Mouse (Mus musculus) Patski (cell line): ENCODE measurements at regions not wholly inside any gene's neighbourhood (a gene's known extent, or its start where the extent isn't known, plus 50 kb on each side); places are given as distances from the start of the nearest gene placed in this dataset.
"Not testable (repeated sequence)": the region's sequence is repeated elsewhere in the genome, so short reads cannot be mapped to it uniquely, and the experiment has no call there.

Experiments used
- ATAC-seq: fragments of 100-300 bp; one replicate; pipeline ENCODE4 v1.8.0; 2021
- CTCF ChIA-PET: fragments of 350-600 bp; sonication (Branson Sonifier 250); formaldehyde crosslinking; loops from one replicate; lab custom pipeline; 2022; ENCODE audit warnings: inconsistent platforms; lab: Charles Lee
- POLR2A ChIA-PET: fragments of 350-600 bp; sonication (Branson Sonifier 250); formaldehyde crosslinking; loops from one replicate; lab custom pipeline; 2022; ENCODE audit warnings: antibody characterized with exemption, inconsistent platforms; lab: Charles Lee
- DNase-seq: peaks from one replicate; pipeline ENCODE4 v3.0.0-alpha.2; 2011; ENCODE audit warnings: low read depth, low spot score
- H3K27me3 ChIP-seq: fragments of 371-371 bp; one replicate; pipeline ENCODE4 v1.5.1; 2021
- CTCF ChIP-seq: fragments of 100-300 bp; IDR thresholded peaks from one replicate; pipeline ENCODE4 v1.5.1; 2021
- in situ Hi-C: fragments of 300-500 bp; cut with MboI; formaldehyde crosslinking; loops from 3 replicates; pipeline ENCODE4 v1.11.1; 2018; ENCODE audit warnings: low pct_unique_long_range_greater_than_20kb, mixed read lengths

DNA sequence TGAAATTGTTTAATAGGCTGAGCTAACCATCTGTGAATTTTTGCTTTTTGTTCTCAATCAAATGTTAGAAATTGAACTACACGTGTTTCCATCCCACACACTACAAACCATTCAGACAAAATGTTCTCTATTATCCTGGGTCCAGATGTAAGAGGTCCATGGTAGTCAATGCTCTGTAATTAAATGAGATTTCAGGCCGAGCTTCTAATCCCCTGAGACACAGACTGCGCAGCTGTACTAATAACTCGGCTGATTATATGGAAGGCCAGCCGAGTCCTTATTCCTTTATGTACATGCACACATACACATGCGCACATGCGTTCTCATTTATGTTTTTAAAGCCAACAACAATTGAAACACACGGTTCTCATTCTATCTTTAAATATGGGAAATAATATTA, 118.3 kb upstream of the Slc25a13 start:
- DNase-seq (no peak), ATAC-seq (no peak)
- in situ Hi-C loops = no loop called here
- ChIA-PET CTCF (interaction anchor here (1.0 kb wide), 1 partner anchor 51 kb away, joined by 3 read pairs; no protein-coding TSS in a partner anchor), POLR2A (no interaction called here)
- H3K27me3 ChIP-seq = no peaks in the 10 kb centered on the region
- no peak for TF ChIP-seq CTCF

GRCm38 (mm10) chr6:6330271-6330670, 113.3 kb upstream of the Slc25a13 start:
- ATAC-seq (no peak), DNase-seq (no peak)
- ChIA-PET CTCF (no interaction called here), POLR2A (no interaction called here)
- no peaks in the 10 kb centered on the region for H3K27me3 ChIP-seq
- TF ChIP-seq CTCF = no peak
- in situ Hi-C loops = no loop called here

- no peaks in the 10 kb centered on the region for H3K27me3 ChIP-seq
- no peak for TF ChIP-seq CTCF
- POLR2A ChIA-PET = no interaction called here
- CTCF ChIA-PET = interaction anchor here (1.8 kb wide), 1 partner anchor 11 kb away, joined by 4 read pairs; no protein-coding TSS in a partner anchor
- ATAC-seq (no peak), DNase-seq (no peak)
- in situ Hi-C loops = no loop called here
Observed at GRCm38 (mm10) chr6:6325516-6325915, 108.5 kb upstream of the Slc25a13 start.

GRCm38 (mm10) chr6:6316725-6317124, 99.8 kb upstream of the Slc25a13 start:
- TF ChIP-seq CTCF = no peak
- in situ Hi-C loops = no loop called here
- no peaks in the 10 kb centered on the region for H3K27me3 ChIP-seq
- CTCF ChIA-PET = interaction anchor here (1.6 kb wide), 1 partner anchor 99 kb away, joined by 3 read pairs; no protein-coding TSS in a partner anchor
- DNase-seq (no peak), ATAC-seq (no peak)
- POLR2A ChIA-PET = no interaction called here

DNA sequence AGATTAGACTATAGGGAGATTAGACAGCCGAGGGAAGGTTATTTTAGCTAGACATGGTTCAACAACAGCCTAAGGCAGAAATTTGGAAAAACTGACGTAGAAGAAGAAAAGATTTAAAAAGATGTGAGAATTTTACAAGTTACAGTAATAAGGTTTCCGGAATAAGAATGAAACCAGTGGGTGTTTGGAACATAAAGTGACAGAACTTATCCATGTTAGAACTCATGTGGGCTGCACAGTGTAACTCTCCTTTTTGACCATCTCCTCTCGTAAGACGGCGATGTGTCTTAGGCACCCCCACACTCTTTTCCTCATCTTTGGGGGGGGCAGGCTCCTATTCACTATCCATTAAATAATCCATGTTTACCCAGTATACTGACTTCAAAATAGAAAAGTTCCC, 96.2 kb upstream of the Slc25a13 start:
- H3K27me3 ChIP-seq = no peaks in the 10 kb centered on the region
- CTCF ChIA-PET = no interaction called here
- in situ Hi-C loops = no loop called here
- POLR2A ChIA-PET = no interaction called here
- no peak for TF ChIP-seq CTCF
- DNase-seq = no peak
- ATAC-seq = no peak

GRCm38 (mm10) chr6:6310213-6310612, 93.2 kb upstream of the Slc25a13 start:
- no peak for TF ChIP-seq CTCF
- ATAC-seq (peak; percentile 80), DNase-seq (no peak)
- H3K27me3 ChIP-seq = no peaks in the 10 kb centered on the region
- in situ Hi-C loops = no loop called here
- ChIA-PET POLR2A (no interaction called here), CTCF (no interaction called here)

- in situ Hi-C loops = no loop called here
- POLR2A ChIA-PET = no interaction called here
- H3K27me3 ChIP-seq = no peaks in the 10 kb centered on the region
- CTCF ChIA-PET = no interaction called here
- no peak for TF ChIP-seq CTCF
- ATAC-seq (no peak), DNase-seq (no peak)
Observed at GRCm38 (mm10) chr6:6307618-6308017, 90.6 kb upstream of the Slc25a13 start.

DNA sequence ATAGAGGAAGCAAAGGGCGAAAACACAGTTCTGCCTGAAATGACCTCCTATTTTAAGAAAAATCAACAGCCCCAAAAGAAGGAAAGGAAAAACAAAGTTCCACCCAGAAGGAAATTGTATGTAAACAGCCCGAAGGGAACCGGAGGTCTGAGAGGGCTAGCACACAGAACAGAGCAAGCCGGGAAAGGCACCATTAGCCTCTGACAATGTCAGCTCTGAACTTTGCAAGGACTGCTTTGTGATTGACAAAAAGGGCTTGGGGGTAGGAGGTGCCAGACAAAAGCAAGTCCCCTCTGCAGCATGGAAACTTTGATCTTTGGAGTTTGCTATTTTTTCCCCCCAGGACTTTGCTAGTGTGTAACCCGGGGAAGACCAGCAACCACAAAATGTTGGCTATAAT, 86.8 kb upstream of the Slc25a13 start:
- TF ChIP-seq CTCF = no peak
- in situ Hi-C loops = no loop called here
- ChIA-PET POLR2A (no interaction called here), CTCF (no interaction called here)
- H3K27me3 ChIP-seq = no peaks in the 10 kb centered on the region
- DNase-seq (no peak), ATAC-seq (no peak)

DNA sequence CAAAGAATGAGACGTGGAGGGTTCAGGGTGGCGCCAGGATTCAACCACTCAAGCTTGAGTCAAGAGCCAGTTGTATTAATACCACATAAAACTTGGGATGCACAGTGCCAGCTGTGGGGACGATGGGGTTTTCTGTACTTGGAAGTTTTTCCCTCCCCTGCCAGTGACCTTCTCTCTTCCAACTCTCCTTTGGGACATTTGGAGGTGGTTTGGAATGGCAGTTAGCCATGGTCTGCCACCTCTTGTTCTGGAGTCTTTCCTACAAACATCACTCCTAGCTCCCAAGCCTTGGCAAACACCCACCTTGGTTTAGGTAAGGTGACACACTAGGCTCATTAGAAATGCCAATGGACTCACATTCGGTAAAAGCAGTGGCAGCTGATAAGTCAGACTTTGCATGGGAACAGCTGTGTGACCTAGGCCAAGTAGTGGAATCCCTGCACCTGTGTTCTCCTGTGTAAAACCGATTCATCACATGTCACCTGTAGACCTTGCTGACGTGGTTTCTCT, 84.1 kb upstream of the Slc25a13 start:
- H3K27me3 ChIP-seq = no peaks in the 10 kb centered on the region
- DNase-seq (no peak), ATAC-seq (no peak)
- CTCF ChIA-PET = no interaction called here
- POLR2A ChIA-PET = no interaction called here
- in situ Hi-C loops = no loop called here
- no peak for TF ChIP-seq CTCF

GRCm38 (mm10) chr6:6298867-6299852, 82.2 kb upstream of the Slc25a13 start:
- TF ChIP-seq CTCF = no peak
- in situ Hi-C loops = no loop called here
- DNase-seq = no peak
- POLR2A ChIA-PET = no interaction called here
- CTCF ChIA-PET = interaction anchor here (1.5 kb wide), 2 partner anchors 9 to 44 kb away, joined by 3 read pairs; no protein-coding TSS in a partner anchor
- H3K27me3 ChIP-seq = no peaks in the 10 kb centered on the region
- no peak for ATAC-seq

DNA sequence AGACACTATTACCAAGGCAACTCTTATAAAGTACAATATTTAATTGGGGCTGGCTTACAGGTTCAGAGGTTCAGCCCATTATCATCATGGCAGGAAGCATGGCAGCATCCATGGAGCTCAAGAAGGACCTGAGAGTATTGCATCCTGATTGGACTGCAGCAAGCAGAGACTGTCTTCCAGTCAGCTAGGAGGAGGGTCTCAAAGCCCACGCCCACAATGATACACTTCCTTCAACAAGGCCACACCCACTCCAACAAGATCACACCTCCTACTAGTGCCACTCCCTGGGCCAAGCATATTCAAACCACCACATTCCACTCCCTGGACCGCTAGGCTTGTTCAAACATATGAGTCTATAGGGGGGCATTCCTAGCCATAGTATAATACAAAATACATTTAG, 78.6 kb upstream of the Slc25a13 start:
- POLR2A ChIA-PET, ATAC-seq, DNase-seq, H3K27me3 ChIP-seq, in situ Hi-C loops: not testable (repeated sequence)
- CTCF ChIA-PET = interaction anchor here (1.4 kb wide), 1 partner anchor 16 kb away, joined by 3 read pairs; no protein-coding TSS in a partner anchor
